Mouse (Mus musculus) liver, postnatal 0 days (tissue): ENCODE data around the gene Git2. TPM values are rescaled to one million over a fixed set of nuclear protein-coding genes. Genes with fewer than 3 reads are reported as not detected.
A peak's percentile ranks its signal among the peaks of the same experiment; 100 is the strongest.

ENCODE experiments used
- ATAC-seq: fragments of 200-750 bp; cut with Nextera tagmentation; 2 replicates; pipeline ENCODE4 v1.8.0; 2017; ENCODE audit warnings: mild to moderate bottlenecking, moderate library complexity
- DNase-seq: peaks from one replicate; pipeline ENCODE4 v3.0.0-alpha.2; 2016
- H3K27ac ChIP-seq: fragments of 300-500 bp; sonication (generic); 2 replicates; pipeline ENCODE4 v1.5.1; 2014; ENCODE audit warnings: antibody characterized with exemption, moderate library complexity, mild to moderate bottlenecking, low read depth
- H3K27me3 ChIP-seq: fragments of 300-500 bp; sonication (generic); 2 replicates; pipeline ENCODE4 v1.6.1; 2014; ENCODE audit warnings: low read length, control low read depth, mixed read lengths; ENCODE audit not compliant: insufficient read depth
- H3K36me3 ChIP-seq: fragments of 300-500 bp; sonication (generic); replicated peaks from 2 replicates; pipeline ENCODE4 v1.6.1; 2014; ENCODE audit warnings: mild to moderate bottlenecking, control low read depth, low read length, moderate library complexity, mixed read lengths; ENCODE audit not compliant: insufficient read depth
- H3K4me1 ChIP-seq: fragments of 300-500 bp; sonication (generic); 2 replicates; pipeline ENCODE4 v1.6.1; 2014; ENCODE audit warnings: antibody characterized with exemption, mild to moderate bottlenecking, control low read depth; ENCODE audit not compliant: insufficient read depth
- H3K4me2 ChIP-seq: fragments of 300-500 bp; sonication (generic); 2 replicates; pipeline ENCODE4 v1.6.1; 2014; ENCODE audit warnings: low read depth, mild to moderate bottlenecking, low read length, moderate library complexity, mixed read lengths
- H3K4me3 ChIP-seq: fragments of 300-500 bp; sonication (generic); 2 replicates; pipeline ENCODE4 v1.5.1; 2014; ENCODE audit warnings: low read depth, low read length
- H3K9ac ChIP-seq: fragments of 300-500 bp; sonication (generic); replicated peaks from 2 replicates; pipeline ENCODE4 v1.6.1; 2014; ENCODE audit warnings: mild to moderate bottlenecking, moderate library complexity
- H3K9me3 ChIP-seq: fragments of 300-500 bp; sonication (generic); 2 replicates; pipeline ENCODE4 v1.6.1; 2016; ENCODE audit warnings: mild to moderate bottlenecking, control low read depth, low read length, mixed read lengths
- CTCF ChIP-seq: sonication (generic); IDR thresholded peaks from 2 replicates; pipeline ENCODE4 v1.5.1; 2016; ENCODE audit warnings: antibody characterized with exemption, low read depth
- EP300 ChIP-seq: IDR thresholded peaks from 2 replicates; pipeline ENCODE4 v1.6.1; 2016; ENCODE audit warnings: antibody characterized with exemption, low read depth, mild to moderate bottlenecking
- WGBS: fragments of 180-500 bp; shearing (Covaris S2); extraction: QIAGEN DNeasy Blood & Tissue Kit; methylation state at CpG from one replicate; pipeline ENCODE4 v1.1.7; 2014; ENCODE audit not compliant: insufficient replicate concordance; 5-methylcytosine and 5-hydroxymethylcytosine counted together
- polyA plus RNA-seq: library from polyadenylated mRNA; unstranded; fragments of >200 nt; fragmentation: Nextera tagmentation; extraction: Ambion mirVana; gene quantifications from 2 replicates; pipeline ENCODE4 v1.2.1, GENCODE M21; 2015

The Git2 gene
- polyA plus RNA-seq, 1 experiment from 2014 or later, result 11.1 TPM

DNA sequence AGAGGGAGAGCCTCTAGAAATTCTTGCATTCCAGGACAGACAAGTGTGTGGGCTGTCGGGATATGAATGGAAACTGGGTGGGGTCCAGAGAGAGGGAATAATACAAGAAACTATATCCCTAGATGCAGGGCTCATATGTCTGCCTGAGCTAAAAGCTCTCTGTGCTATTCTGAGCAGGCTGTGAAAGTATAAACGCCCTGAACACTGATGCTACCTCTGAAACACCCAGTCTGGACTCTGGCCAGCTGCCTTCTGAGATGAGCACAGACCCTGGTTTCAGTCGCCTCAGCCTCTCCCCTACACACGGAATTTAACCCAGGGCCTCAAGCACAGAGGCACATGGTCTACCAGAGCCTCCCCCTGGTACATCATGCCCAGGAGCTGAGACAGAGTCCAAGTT lies 34.7 kb downstream of the Git2 start:
- TF ChIP-seq CTCF (no peak), EP300 (no peak)
- Histone ChIP-seq H3K9me3 (no peaks in the 10 kb centered on the region), H3K4me1 (no peaks in the 10 kb centered on the region; the same call in 1 of the 2 replicates), H3K9ac (no peak overlapping the region), H3K4me2 (no peak overlapping the region), H3K27me3 (no peaks in the 10 kb centered on the region), H3K36me3 (peaks cover 92% of the 10 kb centered on the region), H3K4me3 (no peak overlapping the region), H3K27ac (no peak overlapping the region)
- WGBS, result 66% methylated on average over 4 of the region's 4 CpGs
- DNase-seq, result no peak
- no peak for ATAC-seq

DNA sequence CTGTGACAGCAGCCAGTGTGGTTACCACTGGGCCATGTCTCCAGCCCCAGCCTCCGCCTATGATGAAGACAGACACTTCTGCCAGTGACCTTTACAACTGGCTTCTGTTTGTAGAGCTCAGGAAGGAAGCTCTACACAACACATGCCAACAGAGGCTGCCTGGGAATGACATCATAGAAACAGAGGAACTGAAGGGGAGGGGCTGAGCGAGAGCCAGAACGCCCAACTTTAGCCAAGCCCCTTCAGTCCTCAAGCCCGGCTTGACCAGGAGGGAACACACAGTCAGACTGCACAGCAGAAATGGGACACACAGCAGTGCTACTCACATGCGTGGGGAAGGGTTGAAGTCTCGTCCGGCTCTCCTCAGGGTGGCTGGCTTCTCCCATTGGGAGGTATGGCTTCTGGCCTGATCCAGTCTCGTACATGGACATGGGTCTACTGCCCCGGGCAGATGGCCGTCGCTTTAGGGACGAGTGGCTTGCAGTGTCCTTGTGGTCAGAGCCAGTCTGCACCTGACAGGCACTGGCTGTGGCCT lies 36.5 kb downstream of the Git2 start:
- TF ChIP-seq EP300, result no peak
- TF ChIP-seq CTCF, result no peak
- Histone ChIP-seq H3K9me3 (no peaks in the 10 kb centered on the region), H3K9ac (no peak overlapping the region)

DNA sequence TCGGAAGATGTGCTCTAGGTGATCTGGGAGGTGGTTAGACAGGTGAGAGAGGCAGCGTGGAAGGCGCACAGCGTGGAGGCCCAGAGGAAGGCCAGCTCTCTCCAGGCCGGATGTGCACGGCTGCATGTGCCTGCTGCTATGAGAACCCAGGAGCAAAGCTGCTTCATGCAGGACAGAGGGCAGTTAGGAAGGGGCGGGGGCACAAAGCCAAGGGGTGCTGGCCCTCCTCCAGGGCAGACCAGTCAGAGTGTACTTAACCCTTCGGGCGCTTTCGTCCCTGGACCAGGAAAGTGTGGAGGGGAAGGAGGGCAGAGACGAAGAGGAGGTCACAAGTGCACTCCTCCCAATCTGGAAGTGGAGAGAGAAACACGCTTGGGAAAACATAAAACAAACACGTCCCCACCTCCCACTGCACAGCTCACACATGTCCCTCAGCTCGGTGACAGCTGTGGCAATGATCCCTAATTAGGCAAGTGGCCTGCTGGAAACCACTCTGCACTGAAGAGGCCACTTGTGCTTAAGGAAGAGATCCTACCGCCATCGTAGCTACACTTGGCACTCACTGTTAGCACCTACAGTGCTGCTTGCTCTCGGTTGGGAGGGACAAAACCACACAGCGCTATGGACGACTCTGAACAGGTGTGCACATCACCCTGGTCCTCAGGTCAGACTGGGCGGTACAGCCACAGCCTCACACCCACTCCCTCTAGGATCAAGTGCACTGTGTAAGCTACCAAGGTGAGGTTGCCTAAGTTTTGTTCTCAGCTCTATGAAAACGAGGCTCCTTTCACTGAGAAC lies 38.0 kb downstream of the Git2 start:
- no peak overlapping the region for H3K4me3 ChIP-seq
- no peak overlapping the region for H3K9ac ChIP-seq
- H3K4me2 ChIP-seq, result no peak overlapping the region
- TF ChIP-seq EP300, result no peak
- H3K36me3 ChIP-seq, result peaks cover 80% of the 10 kb centered on the region
- H3K4me1 ChIP-seq, result no peaks in the 10 kb centered on the region; the same call in 1 of the 2 replicates
- ATAC-seq, result no peak
- no peak overlapping the region for H3K27ac ChIP-seq
- H3K27me3 ChIP-seq, result no peaks in the 10 kb centered on the region
- 84% methylated on average over 21 of the region's 21 CpGs for WGBS
- no peaks in the 10 kb centered on the region for H3K9me3 ChIP-seq
- no peak for DNase-seq

More for the DNA sequence above, 36.5 kb downstream of the Git2 start:
- Histone ChIP-seq H3K4me1 (no peaks in the 10 kb centered on the region; the same call in 1 of the 2 replicates), H3K4me2 (no peak overlapping the region), H3K4me3 (no peak overlapping the region), H3K27me3 (no peaks in the 10 kb centered on the region), H3K27ac (peak overlapping the region; percentile 48), H3K36me3 (peaks cover 83% of the 10 kb centered on the region)
- peak; percentile 86 for ATAC-seq
- peak; percentile 34 for DNase-seq
- WGBS, result 69% methylated on average over 12 of the region's 12 CpGs

DNA sequence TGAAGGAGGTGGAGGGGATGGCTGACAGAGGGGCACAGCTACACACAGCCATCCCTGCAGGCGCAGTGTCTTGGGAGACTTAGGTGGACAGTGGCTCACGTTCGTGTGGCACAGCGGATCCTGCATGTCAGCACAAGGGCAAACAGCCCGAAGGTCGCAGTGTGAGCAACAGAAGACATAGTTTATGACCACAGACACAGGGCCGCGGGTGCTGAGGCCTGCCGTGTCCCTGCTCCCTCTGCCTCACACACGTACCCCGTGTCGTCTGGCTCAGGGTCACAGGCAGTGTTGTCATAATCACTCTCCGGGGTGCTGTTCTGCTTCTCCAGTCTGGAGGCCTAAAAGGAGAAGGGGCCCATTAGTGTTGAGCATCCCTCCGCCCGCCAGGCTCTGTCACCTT lies 41.7 kb downstream of the Git2 start:
- H3K36me3 ChIP-seq, result peaks cover 84% of the 10 kb centered on the region

DNA sequence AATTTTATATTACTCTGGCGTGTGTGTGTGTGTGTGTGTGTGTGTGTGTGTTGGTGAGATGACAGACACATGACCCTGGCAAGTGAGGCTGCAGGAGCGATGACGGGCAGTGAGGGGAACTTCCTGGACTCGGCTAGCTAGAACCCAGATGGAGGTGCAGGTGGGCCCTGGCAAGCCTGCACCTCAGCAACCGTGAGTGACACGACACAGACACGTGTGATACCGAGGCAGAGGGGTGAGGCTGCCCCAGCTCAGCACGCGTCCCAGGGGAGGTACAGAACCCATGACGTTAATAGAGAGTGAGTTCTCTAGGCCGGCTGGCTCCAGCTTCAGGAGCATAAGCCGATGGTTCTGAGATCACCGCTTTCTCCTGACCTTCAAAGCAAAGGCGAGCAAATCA lies 43.3 kb downstream of the Git2 start:
- 84% methylated on average over 15 of the region's 15 CpGs for WGBS

More for the DNA sequence above, 41.7 kb downstream of the Git2 start:
- WGBS, result 91% methylated on average over 15 of the region's 15 CpGs
- Histone ChIP-seq H3K4me2 (no peak overlapping the region), H3K4me3 (no peak overlapping the region), H3K27ac (no peak overlapping the region), H3K9me3 (no peaks in the 10 kb centered on the region), H3K9ac (no peak overlapping the region), H3K27me3 (no peaks in the 10 kb centered on the region), H3K4me1 (no peaks in the 10 kb centered on the region; the same call in 1 of the 2 replicates)
- no peak for DNase-seq
- no peak for ATAC-seq
- TF ChIP-seq EP300, result no peak
- no peak for TF ChIP-seq CTCF

GRCm38 (mm10) chr5:114731498-114731897 lies 43.8 kb downstream of the Git2 start:
- Histone ChIP-seq H3K27me3 (no peaks in the 10 kb centered on the region), H3K9ac (no peak overlapping the region), H3K36me3 (peaks cover 72% of the 10 kb centered on the region), H3K4me2 (no peak overlapping the region), H3K4me1 (no peaks in the 10 kb centered on the region), H3K4me3 (no peak overlapping the region), H3K27ac (no peak overlapping the region), H3K9me3 (no peaks in the 10 kb centered on the region)
- TF ChIP-seq EP300 (no peak), CTCF (peak; percentile 19; the same call in 1 of the 2 replicates)
- ATAC-seq, result no peak
- 76% methylated on average over 6 of the region's 6 CpGs for WGBS
- no peak for DNase-seq

More for the DNA sequence above, 43.3 kb downstream of the Git2 start:
- no peak overlapping the region for H3K9ac ChIP-seq
- ATAC-seq (no peak), DNase-seq (no peak)
- TF ChIP-seq CTCF, result no peak
- no peak overlapping the region for H3K4me3 ChIP-seq
- no peak overlapping the region for H3K27ac ChIP-seq
- H3K27me3 ChIP-seq, result no peaks in the 10 kb centered on the region
- H3K36me3 ChIP-seq, result peaks cover 76% of the 10 kb centered on the region
- H3K9me3 ChIP-seq, result no peaks in the 10 kb centered on the region
- H3K4me1 ChIP-seq, result no peaks in the 10 kb centered on the region
- H3K4me2 ChIP-seq, result no peak overlapping the region
